Mouse (Mus musculus): Measurements from ENCODE around the gene Angptl2. TPM values are rescaled to one million over a fixed set of nuclear protein-coding genes. Genes with fewer than 3 reads are reported as not detected.
A peak's percentile ranks its signal among the peaks of the same experiment; 100 is the strongest.
"Not testable (repeated sequence)": the region's sequence is repeated elsewhere in the genome, so short reads cannot be mapped to it uniquely, and the experiment has no call there.

The Angptl2 gene
- total RNA-seq, 2 experiments from 2014 or later: 20.6 to 47.1 TPM

DNA sequence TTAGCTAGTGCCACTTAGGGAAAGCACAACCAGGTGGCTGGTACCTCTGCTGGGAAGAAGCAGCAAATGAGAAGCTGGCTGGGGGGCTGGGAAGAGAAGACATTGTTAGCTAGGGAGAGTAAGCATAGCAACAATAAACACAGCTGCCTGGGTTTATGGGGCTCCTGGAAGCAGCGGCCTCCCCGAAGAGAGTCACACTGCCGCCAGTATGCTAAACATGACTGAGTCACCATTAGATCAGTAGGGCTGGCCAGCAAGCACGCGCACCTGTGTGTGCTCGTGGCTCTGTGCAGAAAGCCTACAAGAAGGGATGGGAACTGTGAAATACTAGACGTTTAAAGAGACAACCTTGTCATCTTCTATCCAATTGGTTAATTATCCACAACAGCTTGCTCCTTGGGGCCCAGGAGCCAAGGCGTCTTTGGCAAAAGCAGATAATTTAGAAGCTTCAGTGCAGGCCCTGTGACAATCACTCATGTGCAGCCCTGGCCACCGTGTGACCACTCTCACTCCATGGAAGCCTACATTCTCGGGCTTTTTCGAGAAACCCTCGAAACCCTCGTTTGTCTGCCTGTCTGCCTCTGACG is 9.8 kb upstream of the Angptl2 start:
- no peak for TF ChIP-seq CTCF (IDR thresholded peaks at IDR 0.05)
- DNase-seq: no peak
- no peak overlapping the region for H3K4me3 ChIP-seq
- H3K27ac ChIP-seq: peak overlapping the region; percentile 78
- intact Hi-C loops (cut with DNase I): no loop called here

DNA sequence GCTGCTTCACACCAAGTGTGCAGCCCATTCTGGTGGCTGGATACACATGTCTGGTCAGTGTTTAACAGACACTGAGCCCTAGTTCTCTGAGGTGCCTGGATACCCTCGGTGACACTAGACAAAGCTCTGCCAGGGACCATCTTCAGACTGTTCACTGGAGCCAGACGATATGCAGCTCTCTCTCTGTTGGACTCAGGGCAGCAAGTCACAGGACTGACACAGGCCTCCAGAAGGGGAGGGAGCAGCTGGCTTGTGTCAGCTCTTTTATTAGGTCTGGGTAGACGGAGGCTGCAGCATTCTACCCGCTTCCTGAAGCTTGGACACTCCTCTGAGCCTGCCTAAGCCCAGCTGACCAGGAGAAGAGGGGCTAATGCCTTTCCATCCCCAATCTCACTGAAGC is 8.8 kb upstream of the Angptl2 start:
- peak overlapping the region; percentile 78 for H3K27ac ChIP-seq
- intact Hi-C loops (cut with DNase I): no loop called here
- no peak for DNase-seq
- TF ChIP-seq CTCF (IDR thresholded peaks at IDR 0.05): no peak
- H3K4me3 ChIP-seq: no peak overlapping the region

- intact Hi-C loops (cut with DNase I): no loop called here
- Histone ChIP-seq H3K27ac (no peak overlapping the region), H3K4me3 (no peak overlapping the region)
- no peak for DNase-seq
- TF ChIP-seq CTCF (IDR thresholded peaks at IDR 0.05): no peak
Observed at GRCm38 (mm10) chr2:33208134-33208533, 7.7 kb upstream of the Angptl2 start.

GRCm38 (mm10) chr2:33210841-33211240 is 5.0 kb upstream of the Angptl2 start:
- no peak for DNase-seq
- no peak for TF ChIP-seq CTCF (IDR thresholded peaks at IDR 0.05)
- H3K27ac ChIP-seq: no peak overlapping the region
- H3K4me3 ChIP-seq: no peak overlapping the region
- intact Hi-C loops (cut with DNase I): no loop called here

- intact Hi-C loops (cut with DNase I); H3K27ac ChIP-seq; DNase-seq; H3K4me3 ChIP-seq: not testable (repeated sequence)
Observed at GRCm38 (mm10) chr2:33211263-33211662, 4.6 kb upstream of the Angptl2 start.

- Histone ChIP-seq H3K4me3 (peak overlapping the region; percentile 82), H3K27ac (peak overlapping the region; percentile 95)
- DNase-seq: peak; percentile 67
- intact Hi-C loops (cut with DNase I): loop anchor here (1.0 to 5.0 kb wide), 3 partner anchors 26 to 38 kb away; no protein-coding TSS in a partner anchor
- TF ChIP-seq CTCF (IDR thresholded peaks at IDR 0.05): no peak
Observed at GRCm38 (mm10) chr2:33215177-33215699, 631 bp upstream of the Angptl2 start.

- TF ChIP-seq CTCF (IDR thresholded peaks at IDR 0.05): no peak
- intact Hi-C loops (cut with DNase I): loop anchor here (5.0 kb wide), 2 partner anchors 35 to 40 kb away; no protein-coding TSS in a partner anchor
- DNase-seq: peak; percentile 64
- Histone ChIP-seq H3K27ac (peak overlapping the region; percentile 95), H3K4me3 (peak overlapping the region; percentile 82)
Observed at GRCm38 (mm10) chr2:33216645-33217424, 966 bp downstream of the Angptl2 start.

GRCm38 (mm10) chr2:33217425-33217794 is 1.5 kb downstream of the Angptl2 start:
- Histone ChIP-seq H3K4me3 (peak overlapping the region; percentile 82), H3K27ac (peak overlapping the region; percentile 95)
- no peak for TF ChIP-seq CTCF (IDR thresholded peaks at IDR 0.05)
- intact Hi-C loops (cut with DNase I): loop anchor here (5.0 kb wide), 2 partner anchors 35 to 40 kb away; no protein-coding TSS in a partner anchor
- DNase-seq: no peak

- TF ChIP-seq CTCF (IDR thresholded peaks at IDR 0.05): peak; percentile 67
- H3K27ac ChIP-seq: peak overlapping the region; percentile 95
- intact Hi-C loops (cut with DNase I): loop anchor here (2.0 to 5.0 kb wide), 4 partner anchors 33 to 130 kb away; no protein-coding TSS in a partner anchor
Observed at GRCm38 (mm10) chr2:33218903-33219625, 3.2 kb downstream of the Angptl2 start.

DNA sequence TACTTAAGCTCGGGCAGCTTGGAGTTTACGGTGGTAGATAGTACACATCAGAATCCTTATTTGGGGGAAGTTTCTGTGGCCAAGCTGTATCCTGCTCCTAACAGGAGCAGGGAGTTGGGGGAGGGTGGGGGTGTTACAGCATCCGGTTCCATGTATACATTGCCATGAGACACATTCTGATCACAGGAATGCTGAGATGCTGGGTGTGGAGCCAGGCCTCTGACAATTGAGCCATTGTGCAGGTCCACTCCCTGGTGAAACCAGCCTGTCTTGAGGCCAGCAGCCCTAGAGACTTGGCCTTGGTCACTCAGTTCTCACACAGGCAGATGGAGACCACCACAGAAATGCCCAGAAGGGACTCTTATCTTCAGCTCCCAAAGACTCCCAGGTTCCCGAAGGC is 3.8 kb downstream of the Angptl2 start:
- Histone ChIP-seq H3K27ac (peak overlapping the region; percentile 95), H3K4me3 (peak overlapping the region; percentile 82)
- intact Hi-C loops (cut with DNase I): loop anchor here (2.0 to 5.0 kb wide), 5 partner anchors 33 to 129 kb away; no protein-coding TSS in a partner anchor
- DNase-seq: no peak
- TF ChIP-seq CTCF (IDR thresholded peaks at IDR 0.05): no peak

More at GRCm38 (mm10) chr2:33218903-33219625, 3.2 kb downstream of the Angptl2 start:
- peak overlapping the region; percentile 82 for H3K4me3 ChIP-seq
- DNase-seq: peak; percentile 63

- peak overlapping the region; percentile 95 for H3K27ac ChIP-seq
- TF ChIP-seq CTCF (IDR thresholded peaks at IDR 0.05): no peak
- peak overlapping the region; percentile 82 for H3K4me3 ChIP-seq
- peak; percentile 85 for DNase-seq
- intact Hi-C loops (cut with DNase I): loop anchor here (2.0 kb wide), 1 partner anchor 97 kb away; no protein-coding TSS in a partner anchor
Observed at GRCm38 (mm10) chr2:33220246-33220645, 4.4 kb downstream of the Angptl2 start.

DNA sequence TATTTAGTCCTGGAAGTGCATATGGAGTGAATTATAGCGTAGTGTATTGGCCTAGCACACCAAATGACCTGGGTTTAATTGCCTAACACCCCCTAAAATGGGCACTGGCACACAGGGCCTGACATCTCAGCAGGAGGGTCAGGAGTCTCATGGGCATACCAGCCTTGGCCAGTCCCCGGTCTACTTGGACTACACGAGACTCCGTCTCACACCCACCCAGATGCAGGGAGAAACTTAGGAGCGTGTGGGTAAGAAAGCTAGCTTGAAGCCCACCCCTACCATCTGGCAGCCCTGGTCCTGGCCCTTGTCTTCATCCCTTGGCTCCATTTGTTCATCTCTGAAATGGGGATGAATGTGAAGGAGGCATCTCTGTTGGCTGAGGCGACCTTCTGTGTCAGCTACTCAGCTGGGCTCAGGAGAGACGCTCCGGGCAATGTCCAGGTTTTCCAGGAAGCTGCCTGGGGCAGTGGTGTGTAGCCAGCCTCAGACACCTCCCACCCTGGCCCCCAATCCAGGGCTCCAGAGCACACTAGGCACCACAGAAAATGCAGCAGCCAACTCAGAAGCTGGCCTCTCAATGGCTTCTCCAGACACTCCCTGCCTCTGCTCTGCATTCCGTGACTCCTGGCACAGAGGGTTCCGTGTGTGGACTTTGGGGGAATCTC is 4.9 kb downstream of the Angptl2 start:
- no peak for TF ChIP-seq CTCF (IDR thresholded peaks at IDR 0.05)
- intact Hi-C loops (cut with DNase I): loop anchor here (2.0 kb wide), 1 partner anchor 96 kb away; no protein-coding TSS in a partner anchor
- Histone ChIP-seq H3K4me3 (peak overlapping the region; percentile 82), H3K27ac (peak overlapping the region; percentile 95)
- DNase-seq: peak; percentile 51
